Mouse (Mus musculus) fat pad, adult 2 months (tissue): ENCODE data around the gene Tm4sf5.
"Not testable (repeated sequence)": the region's sequence is repeated elsewhere in the genome, so short reads cannot be mapped to it uniquely, and the experiment has no call there.

Experiments used
- DNase-seq: peaks from one replicate; pipeline ENCODE4 v3.0.0-alpha.2; 2011; ENCODE audit warnings: low read depth, low spot score; ENCODE audit errors: extremely low read depth

The Tm4sf5 gene

GRCm38 (mm10) chr11:70509753-70510564, 4.9 kb downstream of the Tm4sf5 start:
- DNase-seq: no peak

- DNase-seq: no peak
Observed at GRCm38 (mm10) chr11:70511242-70511641, 6.2 kb downstream of the Tm4sf5 start.

GRCm38 (mm10) chr11:70511825-70512224, 6.8 kb downstream of the Tm4sf5 start:
- DNase-seq: no peak

- no peak for DNase-seq
Observed at GRCm38 (mm10) chr11:70512709-70513342, 7.8 kb downstream of the Tm4sf5 start.

- DNase-seq: no peak
Observed at GRCm38 (mm10) chr11:70513520-70513919, 8.5 kb downstream of the Tm4sf5 start.

GRCm38 (mm10) chr11:70514288-70514687, 9.2 kb downstream of the Tm4sf5 start, which contains the start of gene Vmo1:
Vmo1 (minus strand) TSS chr11:70514616.
- DNase-seq: no peak

GRCm38 (mm10) chr11:70516352-70516751, 11.3 kb downstream of the Tm4sf5 start:
- no peak for DNase-seq

GRCm38 (mm10) chr11:70518436-70518835, 13.4 kb downstream of the Tm4sf5 start:
- DNase-seq: no peak

GRCm38 (mm10) chr11:70518923-70519322, 13.9 kb downstream of the Tm4sf5 start, which contains the start of gene Gltpd2:
Gltpd2 (plus strand) TSS chr11:70519196.
- DNase-seq: no peak

- DNase-seq: no peak
Observed at GRCm38 (mm10) chr11:70520178-70520769, 15.2 kb downstream of the Tm4sf5 start.

GRCm38 (mm10) chr11:70523306-70523989, 18.4 kb downstream of the Tm4sf5 start:
- DNase-seq: not testable (repeated sequence)

GRCm38 (mm10) chr11:70524782-70525181, 19.7 kb downstream of the Tm4sf5 start:
- DNase-seq: no peak

- DNase-seq: peak; percentile 93
Observed at GRCm38 (mm10) chr11:70525184-70525678, 20.2 kb downstream of the Tm4sf5 start, which contains the start of gene Psmb6. Psmb6 (plus strand) TSS chr11:70525367.

GRCm38 (mm10) chr11:70525726-70526125, 20.7 kb downstream of the Tm4sf5 start:
- no peak for DNase-seq

- no peak for DNase-seq
Observed at GRCm38 (mm10) chr11:70526211-70526610, 21.2 kb downstream of the Tm4sf5 start.

GRCm38 (mm10) chr11:70528610-70529009, 23.6 kb downstream of the Tm4sf5 start:
- DNase-seq: no peak

- DNase-seq: not testable (repeated sequence)
Observed at GRCm38 (mm10) chr11:70531065-70531464, 26.0 kb downstream of the Tm4sf5 start.

GRCm38 (mm10) chr11:70532839-70533238, 27.8 kb downstream of the Tm4sf5 start, which contains the start of gene Gm40193:
Gm40193 (minus strand) TSS chr11:70532939.
- DNase-seq: no peak

GRCm38 (mm10) chr11:70539423-70539822, 34.4 kb downstream of the Tm4sf5 start:
- no peak for DNase-seq

GRCm38 (mm10) chr11:70539877-70540587, 35.0 kb downstream of the Tm4sf5 start, which contains the start of gene Pld2:
Pld2 (plus strand) TSS chr11:70540064.
- DNase-seq: no peak
